Mouse (Mus musculus) forelimb bud, embryonic 11.5 days (tissue): Measurements from ENCODE around the gene Rps16.
"Not testable (repeated sequence)": the region's sequence is repeated elsewhere in the genome, so short reads cannot be mapped to it uniquely, and the experiment has no call there.

Source experiments
- DNase-seq: peaks from one replicate; pipeline ENCODE4 v3.0.0-alpha.2; 2012; ENCODE audit warnings: low read depth, low spot score

Rps16 gene

GRCm38 (mm10) chr7:28373891-28374495 is 23.5 kb downstream of the Rps16 start:
- DNase-seq: no peak

- DNase-seq: no peak
These were observed 24.2 kb downstream of the Rps16 start for GRCm38 (mm10) chr7:28374647-28375046.

- DNase-seq: peak; percentile 91
These were observed 24.9 kb downstream of the Rps16 start for GRCm38 (mm10) chr7:28375176-28375921.

- DNase-seq: peak; percentile 46
These were observed 25.7 kb downstream of the Rps16 start for GRCm38 (mm10) chr7:28376011-28376771.

GRCm38 (mm10) chr7:28377190-28378065 is 27.0 kb downstream of the Rps16 start:
- no peak for DNase-seq

GRCm38 (mm10) chr7:28378066-28378690 is 27.7 kb downstream of the Rps16 start:
- DNase-seq: no peak

- peak; percentile 67 for DNase-seq
These were observed 28.6 kb downstream of the Rps16 start for GRCm38 (mm10) chr7:28378769-28379651.

- no peak for DNase-seq
These were observed 30.0 kb downstream of the Rps16 start, which contains the start of gene Zfp36 for GRCm38 (mm10) chr7:28380237-28381016. Zfp36 (minus strand) TSS chr7:28380253.

- DNase-seq: no peak
These were observed 30.8 kb downstream of the Rps16 start for GRCm38 (mm10) chr7:28381017-28381790.

GRCm38 (mm10) chr7:28381938-28382337 is 31.5 kb downstream of the Rps16 start:
- DNase-seq: peak; percentile 83

GRCm38 (mm10) chr7:28382347-28382951 is 32.0 kb downstream of the Rps16 start:
- DNase-seq: no peak

- no peak for DNase-seq
These were observed 32.5 kb downstream of the Rps16 start for GRCm38 (mm10) chr7:28382981-28383396.

- no peak for DNase-seq
These were observed 33.2 kb downstream of the Rps16 start for GRCm38 (mm10) chr7:28383606-28384005.

GRCm38 (mm10) chr7:28384162-28384561 is 33.7 kb downstream of the Rps16 start:
- no peak for DNase-seq

- no peak for DNase-seq
These were observed 34.7 kb downstream of the Rps16 start for GRCm38 (mm10) chr7:28385196-28385595.

- DNase-seq: no peak
These were observed 35.6 kb downstream of the Rps16 start for GRCm38 (mm10) chr7:28386007-28386406.

- peak; percentile 92 for DNase-seq
These were observed 36.0 kb downstream of the Rps16 start for GRCm38 (mm10) chr7:28386462-28386861.

- DNase-seq: not testable (repeated sequence)
These were observed 36.4 kb downstream of the Rps16 start for GRCm38 (mm10) chr7:28386877-28387276.
